Mouse (Mus musculus): ENCODE results near the gene Gab1.

- no peak for TF ChIP-seq POLR2A (IDR thresholded peaks at IDR 0.05; ENCODE audit: low read depth, low read length)
- no peak for TF ChIP-seq CTCF (IDR thresholded peaks at IDR 0.05; ENCODE audit: extremely low read depth, insufficient read length, insufficient replicate concordance, low read depth, low read length)
These were observed 131.2 kb downstream of the Gab1 start for GRCm38 (mm10) chr8:80749091-80749490.

All from small intestine, adult 2 months (tissue).